Mouse (Mus musculus) kidney, adult 18-20 months (tissue): Measurements from ENCODE around the gene Hmgn1.
"Not testable (repeated sequence)": the region's sequence is repeated elsewhere in the genome, so short reads cannot be mapped to it uniquely, and the experiment has no call there.

Source experiments
- DNase-seq: peaks from one replicate; pipeline ENCODE4 v3.0.0; 2021

The Hmgn1 gene

GRCm38 (mm10) chr16:96127657-96128344, at the start of gene Hmgn1:
Gene Hmgn1, minus strand, starts transcription at chr16:96127729.
- DNase-seq, result peak; percentile 95

- no peak for DNase-seq
These were observed 47.9 kb upstream of the Hmgn1 start for GRCm38 (mm10) chr16:96175399-96175798.

GRCm38 (mm10) chr16:96173648-96174047, 46.1 kb upstream of the Hmgn1 start:
- no peak for DNase-seq

- no peak for DNase-seq
These were observed 41.3 kb upstream of the Hmgn1 start for GRCm38 (mm10) chr16:96168837-96169236.

GRCm38 (mm10) chr16:96165723-96166264, 38.3 kb upstream of the Hmgn1 start:
- DNase-seq, result no peak

GRCm38 (mm10) chr16:96161336-96161735, 33.8 kb upstream of the Hmgn1 start:
- no peak for DNase-seq

- DNase-seq, result no peak
These were observed 33.4 kb upstream of the Hmgn1 start for GRCm38 (mm10) chr16:96160927-96161326.

GRCm38 (mm10) chr16:96159794-96160346, 32.3 kb upstream of the Hmgn1 start:
- no peak for DNase-seq

- DNase-seq, result peak; percentile 61
These were observed 31.7 kb upstream of the Hmgn1 start for GRCm38 (mm10) chr16:96159091-96159731.

GRCm38 (mm10) chr16:96158511-96159080, 31.1 kb upstream of the Hmgn1 start:
- DNase-seq, result no peak

GRCm38 (mm10) chr16:96157171-96157570, 29.6 kb upstream of the Hmgn1 start:
- DNase-seq, result no peak

- DNase-seq, result no peak
These were observed 28.5 kb upstream of the Hmgn1 start for GRCm38 (mm10) chr16:96156019-96156418.

GRCm38 (mm10) chr16:96154476-96154875, 26.9 kb upstream of the Hmgn1 start:
- no peak for DNase-seq

GRCm38 (mm10) chr16:96151551-96151950, 24.0 kb upstream of the Hmgn1 start:
- peak; percentile 78 for DNase-seq

- DNase-seq, result no peak
These were observed 23.5 kb upstream of the Hmgn1 start for GRCm38 (mm10) chr16:96150995-96151394.

- DNase-seq, result no peak
These were observed 21.8 kb upstream of the Hmgn1 start for GRCm38 (mm10) chr16:96149311-96149710.

GRCm38 (mm10) chr16:96148834-96149233, 21.3 kb upstream of the Hmgn1 start:
- DNase-seq, result no peak

- DNase-seq, result no peak
These were observed 18.3 kb upstream of the Hmgn1 start for GRCm38 (mm10) chr16:96145814-96146213.

GRCm38 (mm10) chr16:96145110-96145800, 17.7 kb upstream of the Hmgn1 start, which contains the start of gene Wrb:
Gene Wrb, plus strand, starts transcription at chr16:96145407.
- peak; percentile 99 for DNase-seq

- DNase-seq, result not testable (repeated sequence)
These were observed 17.2 kb upstream of the Hmgn1 start for GRCm38 (mm10) chr16:96144748-96145109.

GRCm38 (mm10) chr16:96128466-96128865, 937 bp upstream of the Hmgn1 start:
- DNase-seq, result no peak

- no peak for DNase-seq
These were observed 257 bp downstream of the Hmgn1 start for GRCm38 (mm10) chr16:96127288-96127656.

GRCm38 (mm10) chr16:96126684-96127171, 801 bp downstream of the Hmgn1 start:
- no peak for DNase-seq
